Mouse (Mus musculus) embryonic facial prominence, embryonic 12.5 days (tissue): ENCODE measurements around the gene Rspry1. TPM values are rescaled to one million over a fixed set of nuclear protein-coding genes. Genes with fewer than 3 reads are reported as not detected.

ENCODE experiments used
- ATAC-seq: fragments of 200-750 bp; cut with Nextera tagmentation; 2 replicates; pipeline ENCODE4 v1.8.0; 2017; ENCODE audit not compliant: insufficient number of reproducible peaks, insufficient read depth, low FRiP score, low TSS enrichment
- H3K27ac ChIP-seq: fragments of 300-500 bp; sonication (generic); 2 replicates; pipeline ENCODE4 v1.5.1; 2016; ENCODE audit warnings: mild to moderate bottlenecking
- H3K27me3 ChIP-seq: fragments of 300-500 bp; sonication (generic); 2 replicates; pipeline ENCODE4 v1.6.1; 2016; ENCODE audit warnings: mild to moderate bottlenecking, moderate library complexity
- H3K36me3 ChIP-seq: fragments of 300-500 bp; sonication (generic); 2 replicates; pipeline ENCODE4 v1.6.1; 2016; ENCODE audit warnings: mild to moderate bottlenecking
- H3K4me1 ChIP-seq: fragments of 300-500 bp; sonication (generic); 2 replicates; pipeline ENCODE4 v1.6.1; 2016
- H3K4me2 ChIP-seq: fragments of 300-500 bp; sonication (generic); replicated peaks from 2 replicates; pipeline ENCODE4 v1.6.1; 2016; ENCODE audit warnings: mild to moderate bottlenecking, moderate library complexity
- H3K4me3 ChIP-seq: fragments of 300-500 bp; sonication (generic); 2 replicates; pipeline ENCODE4 v1.5.1; 2016; ENCODE audit warnings: mild to moderate bottlenecking
- H3K9ac ChIP-seq: fragments of 300-500 bp; sonication (generic); 2 replicates; pipeline ENCODE4 v1.6.1; 2016; ENCODE audit warnings: mild to moderate bottlenecking, moderate library complexity
- H3K9me3 ChIP-seq: fragments of 300-500 bp; sonication (generic); 2 replicates; pipeline ENCODE4 v1.6.1; 2016; ENCODE audit warnings: mild to moderate bottlenecking, moderate library complexity
- WGBS: fragments of 180-500 bp; shearing (Covaris S2); methylation state at CpG from one replicate; pipeline ENCODE4 v1.1.7; 2016; 5-methylcytosine and 5-hydroxymethylcytosine counted together
- polyA plus RNA-seq: library from polyadenylated mRNA; unstranded; fragments of >200 nt; fragmentation: Nextera tagmentation; extraction: Ambion mirVana; gene quantifications from 2 replicates; pipeline ENCODE4 v1.2.1, GENCODE M21; 2016

Rspry1 gene
- polyA plus RNA-seq, 1 experiment from 2014 or later, result 51.1 TPM

DNA sequence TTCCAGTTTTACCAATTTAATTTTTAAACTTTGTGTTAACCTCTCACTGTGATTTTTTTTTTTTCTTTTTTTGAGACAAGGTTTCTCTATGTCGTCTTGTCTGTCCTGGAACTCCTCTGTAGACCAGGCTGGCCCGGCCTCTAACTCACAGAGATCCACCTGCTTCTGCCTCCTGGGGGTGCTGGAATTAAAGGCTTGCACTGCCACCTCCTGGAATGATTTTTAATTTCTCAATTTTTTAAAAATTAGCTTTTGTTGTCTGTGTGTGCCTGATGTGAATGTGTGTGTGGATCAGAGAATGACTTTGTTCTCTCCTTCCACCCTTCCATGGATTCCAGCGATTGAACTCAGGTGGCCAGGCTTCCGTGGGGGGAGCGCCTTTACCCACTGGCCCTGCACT lies 5.3 kb downstream of the Rspry1 start:
- Histone ChIP-seq H3K9ac (no peak overlapping the region), H3K27ac (no peak overlapping the region), H3K4me2 (no peak overlapping the region), H3K36me3 (no peaks in the 10 kb centered on the region), H3K4me3 (no peak overlapping the region), H3K9me3 (no peaks in the 10 kb centered on the region), H3K4me1 (peaks cover 7% of the 10 kb centered on the region; the same call in 1 of the 2 replicates), H3K27me3 (no peaks in the 10 kb centered on the region)
- ATAC-seq, result no peak
- 92% methylated on average over 5 of the region's 5 CpGs for WGBS

DNA sequence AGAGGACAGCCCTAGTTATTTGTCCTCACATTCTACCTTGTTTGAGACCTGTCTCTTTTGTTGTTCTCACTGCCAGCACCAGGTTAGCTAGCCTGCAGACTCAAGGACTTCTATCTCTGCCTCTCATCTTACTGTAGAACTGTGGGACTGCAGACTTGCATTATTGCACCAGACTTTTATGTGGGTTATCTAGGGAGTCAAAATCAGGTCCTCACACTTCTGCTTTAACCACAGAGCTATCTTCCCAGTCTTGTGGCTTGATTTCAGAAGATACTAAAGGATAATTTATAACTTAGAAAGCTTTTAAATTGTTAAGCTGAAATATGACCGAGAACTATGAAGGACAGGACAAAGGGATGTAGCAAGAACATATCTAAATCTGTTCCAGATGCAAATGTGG lies 23.1 kb downstream of the Rspry1 start:
- H3K9me3 ChIP-seq, result no peaks in the 10 kb centered on the region
- no peak overlapping the region for H3K4me3 ChIP-seq
- no peak for ATAC-seq
- no peak overlapping the region for H3K9ac ChIP-seq
- H3K27ac ChIP-seq, result no peak overlapping the region
- H3K27me3 ChIP-seq, result no peaks in the 10 kb centered on the region
- H3K4me2 ChIP-seq, result no peak overlapping the region
- H3K4me1 ChIP-seq, result no peaks in the 10 kb centered on the region
- WGBS, result 79% methylated on average over 1 of the region's 1 CpGs
- H3K36me3 ChIP-seq, result peaks cover 18% of the 10 kb centered on the region

DNA sequence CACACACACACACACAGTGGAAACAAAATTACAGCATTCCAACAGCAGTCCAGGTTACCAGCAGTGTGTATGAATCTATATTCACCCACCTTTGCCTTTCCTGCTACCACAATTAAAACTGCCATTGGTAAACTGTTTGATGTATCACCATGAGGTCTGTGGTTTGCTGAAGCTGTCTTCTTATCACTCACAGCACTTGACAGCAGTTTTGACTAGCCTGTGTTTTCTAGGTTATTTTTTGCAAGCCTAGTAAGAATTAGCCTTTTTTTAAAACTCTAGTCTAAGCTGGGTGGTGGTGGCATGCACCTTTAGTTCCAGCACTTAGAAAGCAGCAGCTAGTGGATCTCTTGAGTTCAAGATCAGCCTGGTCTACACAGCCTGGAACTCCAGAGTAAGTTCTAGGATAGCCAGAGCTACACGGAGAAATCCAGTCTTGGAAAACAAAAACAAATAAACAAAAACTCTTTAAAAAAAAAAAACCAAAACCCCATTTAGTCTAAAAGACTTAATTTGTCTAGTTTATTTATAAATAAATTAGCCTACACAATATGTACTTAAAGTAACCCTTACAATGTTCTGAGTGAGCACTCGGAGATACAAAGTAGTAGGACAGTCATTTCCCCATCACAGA lies 31.9 kb downstream of the Rspry1 start:
- ATAC-seq, result no peak
- Histone ChIP-seq H3K4me2 (no peak overlapping the region), H3K27me3 (no peaks in the 10 kb centered on the region), H3K4me3 (no peak overlapping the region), H3K4me1 (no peaks in the 10 kb centered on the region), H3K9me3 (no peaks in the 10 kb centered on the region), H3K27ac (no peak overlapping the region), H3K9ac (no peak overlapping the region), H3K36me3 (peaks cover 72% of the 10 kb centered on the region)
- WGBS, result 97% methylated on average over 2 of the region's 2 CpGs

GRCm38 (mm10) chr8:94634211-94634610 lies 32.5 kb downstream of the Rspry1 start:
- ATAC-seq, result no peak
- Histone ChIP-seq H3K4me3 (no peak overlapping the region), H3K36me3 (peaks cover 76% of the 10 kb centered on the region)

GRCm38 (mm10) chr8:94641183-94641582 lies 39.4 kb downstream of the Rspry1 start:
- H3K9me3 ChIP-seq, result no peaks in the 10 kb centered on the region
- H3K4me1 ChIP-seq, result no peaks in the 10 kb centered on the region
- no peak for ATAC-seq
- WGBS, result 93% methylated on average over 2 of the region's 2 CpGs
- H3K4me2 ChIP-seq, result no peak overlapping the region
- H3K9ac ChIP-seq, result no peak overlapping the region
- peaks cover 70% of the 10 kb centered on the region for H3K36me3 ChIP-seq
- H3K27ac ChIP-seq, result no peak overlapping the region
- no peak overlapping the region for H3K4me3 ChIP-seq
- H3K27me3 ChIP-seq, result no peaks in the 10 kb centered on the region

More at GRCm38 (mm10) chr8:94634211-94634610, 32.5 kb downstream of the Rspry1 start:
- H3K4me1 ChIP-seq, result no peaks in the 10 kb centered on the region
- H3K9ac ChIP-seq, result no peak overlapping the region
- no peaks in the 10 kb centered on the region for H3K27me3 ChIP-seq
- H3K9me3 ChIP-seq, result no peaks in the 10 kb centered on the region
- no peak overlapping the region for H3K4me2 ChIP-seq
- no peak overlapping the region for H3K27ac ChIP-seq

DNA sequence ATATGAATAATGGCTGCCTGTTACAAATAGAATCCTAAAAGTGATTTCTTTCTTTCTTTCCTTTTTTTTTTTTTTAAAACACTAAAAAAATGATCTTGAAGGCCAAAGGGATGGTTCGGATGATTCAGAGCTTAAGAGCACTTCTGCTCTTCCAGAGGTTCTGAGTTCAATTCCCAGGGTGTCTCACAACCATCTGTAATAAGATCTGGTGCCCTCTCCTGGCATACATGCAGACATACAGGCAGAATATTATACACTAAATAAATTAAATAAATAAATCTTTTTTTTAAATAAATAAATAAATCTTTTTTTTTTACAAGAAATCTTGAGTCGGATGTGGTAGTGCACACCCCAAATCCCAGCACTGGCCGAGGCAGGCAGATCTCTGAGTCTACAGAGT lies 40.2 kb downstream of the Rspry1 start:
- Histone ChIP-seq H3K4me3 (no peak overlapping the region), H3K4me1 (no peaks in the 10 kb centered on the region), H3K9me3 (no peaks in the 10 kb centered on the region), H3K4me2 (no peak overlapping the region), H3K36me3 (peaks cover 70% of the 10 kb centered on the region), H3K9ac (no peak overlapping the region), H3K27me3 (no peaks in the 10 kb centered on the region), H3K27ac (no peak overlapping the region)
- 93% methylated on average over 3 of the region's 3 CpGs for WGBS
- ATAC-seq, result no peak

DNA sequence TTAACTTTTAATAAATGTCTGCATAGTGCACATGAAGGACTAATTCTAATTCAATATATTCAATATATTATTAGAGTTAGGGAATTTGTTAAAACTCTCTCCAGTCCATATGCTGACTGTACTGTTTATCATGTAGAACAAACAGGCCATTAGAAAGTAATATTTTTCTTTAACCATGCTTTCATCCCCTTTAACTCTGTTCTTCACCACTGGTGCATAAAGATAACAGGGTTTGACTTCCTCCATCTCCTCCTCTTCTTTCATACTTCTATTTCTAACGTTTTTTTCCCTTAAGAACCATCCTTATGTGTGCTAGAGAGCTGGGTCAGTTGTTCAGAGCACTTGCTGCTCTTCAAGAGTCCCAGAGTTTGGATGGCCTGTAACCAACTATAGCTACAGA lies 43.5 kb downstream of the Rspry1 start:
- no peaks in the 10 kb centered on the region for H3K9me3 ChIP-seq
- no peak overlapping the region for H3K27ac ChIP-seq
- H3K4me2 ChIP-seq, result no peak overlapping the region
- 35% methylated on average over 1 of the region's 1 CpGs for WGBS
- H3K4me3 ChIP-seq, result no peak overlapping the region
- no peak for ATAC-seq
- no peak overlapping the region for H3K9ac ChIP-seq
- H3K27me3 ChIP-seq, result no peaks in the 10 kb centered on the region
- peaks cover 54% of the 10 kb centered on the region for H3K36me3 ChIP-seq
- H3K4me1 ChIP-seq, result no peaks in the 10 kb centered on the region

- Histone ChIP-seq H3K9me3 (no peaks in the 10 kb centered on the region), H3K27ac (no peak overlapping the region), H3K36me3 (peaks cover 44% of the 10 kb centered on the region), H3K4me1 (no peaks in the 10 kb centered on the region), H3K4me2 (no peak overlapping the region), H3K9ac (no peak overlapping the region), H3K4me3 (no peak overlapping the region), H3K27me3 (no peaks in the 10 kb centered on the region)
- ATAC-seq, result no peak
- WGBS, result 92% methylated on average over 3 of the region's 3 CpGs
These were observed 44.4 kb downstream of the Rspry1 start for GRCm38 (mm10) chr8:94646165-94646564.

GRCm38 (mm10) chr8:94649496-94649895 lies 47.8 kb downstream of the Rspry1 start:
- ATAC-seq, result no peak
- Histone ChIP-seq H3K27ac (no peak overlapping the region), H3K4me3 (no peak overlapping the region), H3K9ac (no peak overlapping the region), H3K4me2 (no peak overlapping the region), H3K4me1 (no peaks in the 10 kb centered on the region), H3K36me3 (peaks cover 57% of the 10 kb centered on the region), H3K27me3 (no peaks in the 10 kb centered on the region), H3K9me3 (no peaks in the 10 kb centered on the region)
- WGBS, result 39% methylated on average over 3 of the region's 3 CpGs

DNA sequence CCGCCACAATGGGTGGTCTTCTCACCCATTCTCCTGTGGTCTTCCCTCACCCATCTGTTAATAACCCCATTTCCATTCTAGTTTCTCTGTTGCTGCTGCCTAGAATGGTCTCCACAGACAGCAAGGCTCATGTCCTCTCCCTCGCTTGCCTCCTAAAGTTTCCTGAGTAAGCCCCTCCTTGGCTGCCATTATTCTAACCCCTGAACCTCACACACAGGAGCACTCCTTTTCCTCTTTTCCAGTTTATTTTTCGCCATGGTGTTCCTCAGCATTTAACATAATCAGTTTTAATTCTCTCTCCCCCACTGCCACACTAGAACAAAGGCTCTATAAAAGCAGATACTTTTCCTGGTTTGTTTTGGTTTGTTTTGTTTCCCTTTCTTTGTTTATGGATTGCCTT lies 51.2 kb downstream of the Rspry1 start:
- Histone ChIP-seq H3K9ac (no peak overlapping the region), H3K4me2 (no peak overlapping the region), H3K27ac (no peak overlapping the region), H3K9me3 (no peaks in the 10 kb centered on the region), H3K4me3 (no peak overlapping the region), H3K36me3 (peaks cover 53% of the 10 kb centered on the region), H3K4me1 (no peaks in the 10 kb centered on the region), H3K27me3 (no peaks in the 10 kb centered on the region)
- no peak for ATAC-seq
- WGBS, result 91% methylated on average over 3 of the region's 3 CpGs

DNA sequence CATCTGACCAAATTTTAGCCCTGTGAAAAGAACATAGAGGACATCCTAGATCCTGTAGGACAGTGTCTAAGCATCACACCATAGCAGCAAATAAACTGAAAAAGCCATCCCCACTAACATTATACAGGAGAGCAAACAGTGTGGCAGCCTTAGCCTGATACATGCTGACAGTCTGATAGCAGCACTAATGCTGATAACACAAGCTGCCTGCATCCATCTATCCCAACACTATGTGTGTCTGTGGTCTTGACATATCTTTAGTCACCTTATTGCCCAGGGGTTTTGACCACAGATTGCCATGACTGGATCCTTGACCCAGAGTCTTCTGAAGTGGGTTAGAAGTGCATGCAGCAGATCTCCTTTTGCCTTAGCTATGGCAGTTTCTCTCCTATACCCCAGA lies 53.3 kb downstream of the Rspry1 start:
- no peak overlapping the region for H3K27ac ChIP-seq
- no peaks in the 10 kb centered on the region for H3K9me3 ChIP-seq
- H3K36me3 ChIP-seq, result peaks cover 54% of the 10 kb centered on the region
- no peaks in the 10 kb centered on the region for H3K4me1 ChIP-seq
- ATAC-seq, result no peak
- no peak overlapping the region for H3K4me3 ChIP-seq
- H3K27me3 ChIP-seq, result no peaks in the 10 kb centered on the region
- H3K4me2 ChIP-seq, result no peak overlapping the region
- H3K9ac ChIP-seq, result no peak overlapping the region

- no peak overlapping the region for H3K9ac ChIP-seq
- H3K4me1 ChIP-seq, result no peaks in the 10 kb centered on the region
- no peak overlapping the region for H3K4me2 ChIP-seq
- no peak overlapping the region for H3K27ac ChIP-seq
- no peak for ATAC-seq
- no peak overlapping the region for H3K4me3 ChIP-seq
- no peaks in the 10 kb centered on the region for H3K27me3 ChIP-seq
- peaks cover 38% of the 10 kb centered on the region for H3K36me3 ChIP-seq
- WGBS, result 79% methylated on average over 2 of the region's 2 CpGs
- H3K9me3 ChIP-seq, result no peaks in the 10 kb centered on the region
These were observed 56.3 kb downstream of the Rspry1 start for GRCm38 (mm10) chr8:94658031-94658430.

GRCm38 (mm10) chr8:94660418-94660817 lies 58.7 kb downstream of the Rspry1 start:
- no peak for ATAC-seq
- Histone ChIP-seq H3K4me2 (no peak overlapping the region), H3K4me3 (no peak overlapping the region), H3K9me3 (no peaks in the 10 kb centered on the region), H3K9ac (no peak overlapping the region), H3K36me3 (peaks cover 24% of the 10 kb centered on the region), H3K27ac (no peak overlapping the region), H3K4me1 (no peaks in the 10 kb centered on the region), H3K27me3 (no peaks in the 10 kb centered on the region)
- 93% methylated on average over 4 of the region's 4 CpGs for WGBS
